Mouse (Mus musculus) lung, embryonic 16.5 days (tissue): ENCODE results near the gene Tent5c. TPM values are rescaled to one million over a fixed set of nuclear protein-coding genes. Genes with fewer than 3 reads are reported as not detected.

Experiments
- ATAC-seq: fragments of 200-750 bp; cut with Nextera tagmentation; 2 replicates; pipeline ENCODE4 v1.8.0; 2017; ENCODE audit warnings: low read depth, mild to moderate bottlenecking, moderate library complexity
- H3K27ac ChIP-seq: fragments of 300-500 bp; sonication (generic); 2 replicates; pipeline ENCODE4 v1.5.1; 2014; ENCODE audit warnings: mild to moderate bottlenecking, control low read depth, low read length
- H3K27me3 ChIP-seq: fragments of 300-500 bp; sonication (generic); 2 replicates; pipeline ENCODE4 v1.6.1; 2014; ENCODE audit warnings: low read depth, low read length, mixed read lengths; ENCODE audit not compliant: control insufficient read depth, insufficient read depth
- H3K36me3 ChIP-seq: fragments of 300-500 bp; sonication (generic); 2 replicates; pipeline ENCODE4 v1.6.1; 2014; ENCODE audit warnings: low read length; ENCODE audit not compliant: control insufficient read depth, insufficient read depth
- H3K4me1 ChIP-seq: fragments of 300-500 bp; sonication (generic); replicated peaks from 2 replicates; pipeline ENCODE4 v1.6.1; 2014; ENCODE audit warnings: low read length, mixed read lengths; ENCODE audit not compliant: control insufficient read depth, insufficient read depth
- H3K4me2 ChIP-seq: fragments of 300-500 bp; sonication (generic); 2 replicates; pipeline ENCODE4 v1.6.1; 2014; ENCODE audit warnings: low read depth, low read length, control low read depth
- H3K4me3 ChIP-seq: fragments of 300-500 bp; sonication (generic); 2 replicates; pipeline ENCODE4 v1.5.1; 2014; ENCODE audit warnings: mild to moderate bottlenecking, low read length, control low read depth
- H3K9ac ChIP-seq: fragments of 300-500 bp; sonication (generic); 2 replicates; pipeline ENCODE4 v1.6.1; 2014; ENCODE audit warnings: low read length, control low read depth
- H3K9me3 ChIP-seq: fragments of 300-500 bp; sonication (generic); 2 replicates; pipeline ENCODE4 v1.6.1; 2016; ENCODE audit warnings: low read length; ENCODE audit not compliant: control insufficient read depth
- WGBS: fragments of 180-500 bp; shearing (Covaris S2); extraction: QIAGEN DNeasy Blood & Tissue Kit; methylation state at CpG from one replicate; pipeline ENCODE4 v1.1.7; 2014; 5-methylcytosine and 5-hydroxymethylcytosine counted together
- polyA plus RNA-seq: library from polyadenylated mRNA; unstranded; fragments of >200 nt; fragmentation: Nextera tagmentation; extraction: Ambion mirVana; gene quantifications from 2 replicates; pipeline ENCODE4 v1.2.1, GENCODE M21; 2015

Gene Tent5c
- polyA plus RNA-seq, 1 experiment from 2014 or later, result 13.2 TPM

DNA sequence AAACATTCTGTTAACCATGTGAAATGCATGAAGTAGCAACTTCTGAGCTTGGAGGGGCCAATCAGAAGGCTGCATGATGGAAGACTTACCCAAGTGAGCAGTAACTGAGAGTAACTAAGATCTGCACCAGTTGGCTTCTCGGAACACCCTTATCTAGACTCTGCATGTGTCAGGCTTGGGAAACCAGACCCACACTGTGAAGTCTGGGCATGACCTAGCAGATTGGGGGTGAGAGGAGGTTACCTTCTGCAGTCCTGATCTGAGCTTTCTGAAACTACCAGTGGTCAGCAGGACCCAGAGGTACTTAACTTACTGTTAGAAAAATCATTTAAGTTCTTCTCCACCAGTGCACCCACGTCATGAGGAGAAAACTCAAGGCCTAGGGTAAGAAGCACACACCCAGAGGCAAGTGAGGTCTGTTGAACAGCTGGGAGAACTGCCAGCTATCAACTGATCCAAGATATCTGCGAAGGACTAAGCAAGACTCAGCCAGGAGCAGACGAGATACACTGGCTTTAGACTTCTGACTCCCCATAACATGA, 50.6 kb downstream of the Tent5c start:
- no peaks in the 10 kb centered on the region for H3K36me3 ChIP-seq
- peak; percentile 23; the same call in 1 of the 2 replicates for ATAC-seq
- no peaks in the 10 kb centered on the region for H3K27me3 ChIP-seq
- no peak overlapping the region for H3K4me2 ChIP-seq
- no peak overlapping the region for H3K27ac ChIP-seq
- H3K4me3 ChIP-seq, result no peak overlapping the region
- H3K9ac ChIP-seq, result no peak overlapping the region
- 64% methylated on average over 4 of the region's 4 CpGs for WGBS
- no peaks in the 10 kb centered on the region for H3K9me3 ChIP-seq
- no peaks in the 10 kb centered on the region for H3K4me1 ChIP-seq

- no peaks in the 10 kb centered on the region for H3K27me3 ChIP-seq
- H3K4me3 ChIP-seq, result no peak overlapping the region
- no peak overlapping the region for H3K4me2 ChIP-seq
- no peaks in the 10 kb centered on the region for H3K36me3 ChIP-seq
- no peak overlapping the region for H3K9ac ChIP-seq
- no peaks in the 10 kb centered on the region for H3K9me3 ChIP-seq
- 51% methylated on average over 7 of the region's 7 CpGs for WGBS
- H3K27ac ChIP-seq, result no peak overlapping the region
- no peaks in the 10 kb centered on the region for H3K4me1 ChIP-seq
- no peak for ATAC-seq
Measured at GRCm38 (mm10) chr3:100436756-100437155, 52.4 kb downstream of the Tent5c start.

DNA sequence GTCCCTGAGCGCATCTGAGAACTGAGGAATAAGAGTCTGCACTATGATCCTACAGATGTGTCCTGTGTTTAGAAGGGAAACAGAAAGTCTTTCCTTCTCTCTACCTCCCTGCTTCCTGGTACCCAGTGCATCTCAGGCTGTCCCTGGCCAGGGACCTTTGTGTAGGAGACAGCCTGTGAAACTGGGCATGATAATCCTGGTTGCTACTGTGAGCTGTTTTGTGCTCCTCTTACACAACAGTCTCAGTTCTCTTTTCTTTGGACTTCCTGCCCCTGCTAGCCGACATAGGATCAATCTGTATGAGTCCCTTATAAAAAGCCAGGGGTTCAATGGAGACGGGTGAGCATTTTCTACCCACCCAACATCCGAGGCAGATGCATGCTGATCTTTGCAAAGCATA, 57.4 kb downstream of the Tent5c start:
- no peak overlapping the region for H3K9ac ChIP-seq
- H3K4me3 ChIP-seq, result no peak overlapping the region
- no peak overlapping the region for H3K27ac ChIP-seq
- H3K9me3 ChIP-seq, result no peaks in the 10 kb centered on the region
- H3K4me1 ChIP-seq, result no peaks in the 10 kb centered on the region
- no peaks in the 10 kb centered on the region for H3K27me3 ChIP-seq
- no peak for ATAC-seq
- no peaks in the 10 kb centered on the region for H3K36me3 ChIP-seq
- 82% methylated on average over 4 of the region's 4 CpGs for WGBS
- no peak overlapping the region for H3K4me2 ChIP-seq

- no peak for ATAC-seq
- Histone ChIP-seq H3K9ac (no peak overlapping the region), H3K27me3 (no peaks in the 10 kb centered on the region), H3K4me3 (no peak overlapping the region), H3K36me3 (no peaks in the 10 kb centered on the region), H3K4me1 (no peaks in the 10 kb centered on the region), H3K27ac (no peak overlapping the region), H3K4me2 (no peak overlapping the region), H3K9me3 (no peaks in the 10 kb centered on the region)
- 81% methylated on average over 1 of the region's 1 CpGs for WGBS
Measured at GRCm38 (mm10) chr3:100430731-100431130, 58.4 kb downstream of the Tent5c start.

DNA sequence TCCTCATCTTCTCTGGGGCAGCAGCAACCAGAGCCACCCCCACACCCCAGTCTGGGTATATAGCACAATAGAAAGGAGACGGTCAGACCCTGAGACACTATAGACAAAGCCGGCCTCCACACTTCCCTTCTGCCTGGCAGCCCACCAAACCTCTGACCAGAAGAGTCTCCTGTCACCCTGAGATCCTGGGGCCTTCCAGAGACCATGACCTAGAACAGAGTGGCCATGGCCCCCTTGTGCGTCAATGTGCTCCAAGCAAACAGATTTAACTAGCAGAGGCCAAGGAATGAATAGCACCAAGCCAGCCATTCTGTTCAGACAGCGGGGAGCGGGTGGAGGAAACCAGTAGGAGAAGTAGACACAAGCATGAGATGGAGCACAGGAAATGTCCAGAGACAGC, 59.0 kb downstream of the Tent5c start:
- 90% methylated on average over 5 of the region's 5 CpGs for WGBS
- H3K9me3 ChIP-seq, result no peaks in the 10 kb centered on the region
- H3K9ac ChIP-seq, result no peak overlapping the region
- no peaks in the 10 kb centered on the region for H3K27me3 ChIP-seq
- ATAC-seq, result no peak
- H3K36me3 ChIP-seq, result no peaks in the 10 kb centered on the region
- H3K27ac ChIP-seq, result no peak overlapping the region
- H3K4me3 ChIP-seq, result no peak overlapping the region
- no peak overlapping the region for H3K4me2 ChIP-seq
- no peaks in the 10 kb centered on the region for H3K4me1 ChIP-seq

GRCm38 (mm10) chr3:100429667-100430066, 59.5 kb downstream of the Tent5c start:
- Histone ChIP-seq H3K4me2 (no peak overlapping the region), H3K4me1 (no peaks in the 10 kb centered on the region), H3K27me3 (no peaks in the 10 kb centered on the region), H3K36me3 (no peaks in the 10 kb centered on the region), H3K27ac (no peak overlapping the region), H3K9ac (no peak overlapping the region), H3K4me3 (no peak overlapping the region), H3K9me3 (no peaks in the 10 kb centered on the region)
- 40% methylated on average over 4 of the region's 4 CpGs for WGBS
- ATAC-seq, result no peak

- 36% methylated on average over 6 of the region's 6 CpGs for WGBS
- Histone ChIP-seq H3K4me1 (no peaks in the 10 kb centered on the region), H3K36me3 (no peaks in the 10 kb centered on the region)
Measured at GRCm38 (mm10) chr3:100427548-100427947, 61.6 kb downstream of the Tent5c start.

GRCm38 (mm10) chr3:100422392-100423167, 66.5 kb downstream of the Tent5c start:
- Histone ChIP-seq H3K9ac (no peak overlapping the region), H3K36me3 (no peaks in the 10 kb centered on the region), H3K9me3 (no peaks in the 10 kb centered on the region), H3K4me1 (no peaks in the 10 kb centered on the region), H3K4me2 (no peak overlapping the region), H3K27ac (no peak overlapping the region), H3K4me3 (no peak overlapping the region), H3K27me3 (no peaks in the 10 kb centered on the region)
- WGBS, result 68% methylated on average over 10 of the region's 10 CpGs
- ATAC-seq, result no peak

More at GRCm38 (mm10) chr3:100427548-100427947, 61.6 kb downstream of the Tent5c start:
- ATAC-seq, result no peak
- Histone ChIP-seq H3K4me2 (no peak overlapping the region), H3K9me3 (no peaks in the 10 kb centered on the region), H3K27me3 (no peaks in the 10 kb centered on the region), H3K27ac (no peak overlapping the region), H3K4me3 (no peak overlapping the region), H3K9ac (no peak overlapping the region)

- Histone ChIP-seq H3K4me3 (no peak overlapping the region), H3K4me2 (no peak overlapping the region), H3K27ac (no peak overlapping the region), H3K36me3 (no peaks in the 10 kb centered on the region), H3K9ac (no peak overlapping the region), H3K9me3 (no peaks in the 10 kb centered on the region), H3K4me1 (no peaks in the 10 kb centered on the region), H3K27me3 (no peaks in the 10 kb centered on the region)
- ATAC-seq, result no peak
- 76% methylated on average over 6 of the region's 6 CpGs for WGBS
Measured at GRCm38 (mm10) chr3:100421354-100421753, 67.8 kb downstream of the Tent5c start.
